Mouse (Mus musculus): ENCODE measurements around the gene E4f1. TPM values are rescaled to one million over a fixed set of nuclear protein-coding genes. Genes with fewer than 3 reads are reported as not detected.
A peak's percentile ranks its signal among the peaks of the same experiment; 100 is the strongest.
"Not testable (repeated sequence)": the region's sequence is repeated elsewhere in the genome, so short reads cannot be mapped to it uniquely, and the experiment has no call there.

The E4f1 gene
- polyA plus RNA-seq, 1 experiment from 2014 or later, result 44.4 TPM

GRCm38 (mm10) chr17:24426471-24427169, 43.5 kb downstream of the E4f1 start, which contains the start of gene Eci1:
Gene Eci1 (plus strand): TSS chr17:24426641.
- Histone ChIP-seq H3K36me3 (peaks cover 40% of the 10 kb centered on the region), H3K9ac (peak within 1 kb of the TSS; percentile 89), H3K27me3 (no peaks in the 10 kb centered on the region), H3K9me3 (no peaks in the 10 kb centered on the region), H3K27ac (peak within 1 kb of the TSS; percentile 97), H3K4me2 (peak within 1 kb of the TSS; percentile 73), H3K4me3 (peak within 1 kb of the TSS; percentile 72), H3K4me1 (peaks cover 11% of the 10 kb centered on the region)
- under 1% methylated on average over 48 of the region's 48 CpGs for WGBS
- peak; percentile 88 for ATAC-seq (ENCODE audit: insufficient number of reproducible peaks, insufficient read depth, low FRiP score, low TSS enrichment, low read depth)

DNA sequence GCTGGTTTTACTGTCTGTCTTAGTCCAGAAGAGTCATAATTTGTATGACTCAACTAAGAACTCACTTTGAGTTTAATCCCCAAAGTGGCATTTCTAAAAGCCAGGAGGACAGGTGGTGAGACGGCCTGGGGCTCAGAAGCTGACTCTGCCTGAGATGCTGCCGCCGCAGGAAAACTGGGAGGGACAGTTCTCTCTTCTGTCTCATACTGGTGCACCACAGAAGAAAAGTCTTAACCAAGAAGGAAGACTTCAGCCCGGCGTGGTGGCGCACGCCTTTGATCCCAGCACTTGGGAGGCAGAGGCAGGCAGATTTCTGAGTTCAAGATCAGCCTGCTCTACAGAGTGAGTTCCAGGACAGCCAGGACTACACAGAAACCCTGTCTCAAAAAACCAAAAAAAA, 44.2 kb downstream of the E4f1 start:
- Histone ChIP-seq H3K4me3 (peak overlapping the region; percentile 72), H3K4me1 (peaks cover 11% of the 10 kb centered on the region), H3K36me3 (peaks cover 47% of the 10 kb centered on the region), H3K9me3 (no peaks in the 10 kb centered on the region), H3K4me2 (peak overlapping the region; percentile 73), H3K27ac (peak overlapping the region; percentile 97; the same call in 1 of the 2 replicates), H3K9ac (peak overlapping the region; percentile 89; the same call in 1 of the 2 replicates), H3K27me3 (no peaks in the 10 kb centered on the region)
- whole genome bisulfite sequencing, result 84% methylated on average over 7 of the region's 7 CpGs
- no peak for ATAC-seq (ENCODE audit: insufficient number of reproducible peaks, insufficient read depth, low FRiP score, low TSS enrichment, low read depth)

DNA sequence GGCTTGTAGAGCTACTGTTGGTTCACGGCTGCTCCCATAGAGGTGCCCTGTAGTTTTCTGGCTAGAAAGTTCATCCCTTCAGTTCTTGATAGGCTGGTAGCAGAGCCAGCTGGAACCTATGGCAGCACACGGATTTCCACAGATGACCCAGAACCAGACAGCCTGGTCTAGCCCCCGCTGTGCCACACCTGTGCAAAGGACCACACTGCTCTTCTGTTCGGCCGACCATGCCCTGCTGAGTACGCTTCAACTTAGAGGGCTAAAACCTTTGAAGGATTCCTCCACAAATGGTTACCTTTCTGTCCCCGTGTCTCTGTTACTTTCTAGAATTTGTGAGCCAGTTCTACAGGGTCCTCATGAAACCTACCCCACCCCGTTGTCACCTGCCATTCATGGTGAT, 44.8 kb downstream of the E4f1 start:
- H3K36me3 ChIP-seq, result peaks cover 52% of the 10 kb centered on the region

GRCm38 (mm10) chr17:24424489-24424888, 45.6 kb downstream of the E4f1 start:
- no peak overlapping the region for H3K27ac ChIP-seq
- no peak for ATAC-seq (ENCODE audit: insufficient number of reproducible peaks, insufficient read depth, low FRiP score, low TSS enrichment, low read depth)
- 91% methylated on average over 5 of the region's 5 CpGs for WGBS
- H3K27me3 ChIP-seq, result no peaks in the 10 kb centered on the region
- H3K9ac ChIP-seq, result no peak overlapping the region
- H3K9me3 ChIP-seq, result no peaks in the 10 kb centered on the region
- no peak overlapping the region for H3K4me3 ChIP-seq
- H3K4me2 ChIP-seq, result no peak overlapping the region
- H3K36me3 ChIP-seq, result peaks cover 61% of the 10 kb centered on the region
- H3K4me1 ChIP-seq, result peaks cover 11% of the 10 kb centered on the region

More for the DNA sequence above, 44.8 kb downstream of the E4f1 start:
- H3K4me2 ChIP-seq; H3K27ac ChIP-seq; H3K4me3 ChIP-seq; H3K9ac ChIP-seq; ATAC-seq (ENCODE audit: insufficient number of reproducible peaks, insufficient read depth, low FRiP score, low TSS enrichment, low read depth); H3K9me3 ChIP-seq; H3K27me3 ChIP-seq: not testable (repeated sequence)
- H3K4me1 ChIP-seq, result peaks cover 11% of the 10 kb centered on the region
- WGBS, result 91% methylated on average over 6 of the region's 8 CpGs

- WGBS, result 89% methylated on average over 4 of the region's 4 CpGs
- Histone ChIP-seq H3K27me3 (no peaks in the 10 kb centered on the region), H3K9me3 (no peaks in the 10 kb centered on the region), H3K4me3 (no peak overlapping the region), H3K27ac (no peak overlapping the region), H3K9ac (no peak overlapping the region), H3K36me3 (peaks cover 75% of the 10 kb centered on the region), H3K4me1 (peaks cover 11% of the 10 kb centered on the region), H3K4me2 (no peak overlapping the region)
- ATAC-seq (ENCODE audit: insufficient number of reproducible peaks, insufficient read depth, low FRiP score, low TSS enrichment, low read depth), result no peak
Observed at GRCm38 (mm10) chr17:24423114-24423513, 47.0 kb downstream of the E4f1 start.

- Histone ChIP-seq H3K9ac (peak overlapping the region; percentile 96), H3K36me3 (peaks cover 50% of the 10 kb centered on the region), H3K27me3 (no peaks in the 10 kb centered on the region), H3K9me3 (no peaks in the 10 kb centered on the region), H3K4me2 (peak overlapping the region; percentile 78), H3K4me3 (peak overlapping the region; percentile 88), H3K4me1 (peaks cover 33% of the 10 kb centered on the region), H3K27ac (no peak overlapping the region)
- WGBS, result 83% methylated on average over 3 of the region's 3 CpGs
- no peak for ATAC-seq (ENCODE audit: insufficient number of reproducible peaks, insufficient read depth, low FRiP score, low TSS enrichment, low read depth)
Observed at GRCm38 (mm10) chr17:24416051-24416652, 54.0 kb downstream of the E4f1 start.

DNA sequence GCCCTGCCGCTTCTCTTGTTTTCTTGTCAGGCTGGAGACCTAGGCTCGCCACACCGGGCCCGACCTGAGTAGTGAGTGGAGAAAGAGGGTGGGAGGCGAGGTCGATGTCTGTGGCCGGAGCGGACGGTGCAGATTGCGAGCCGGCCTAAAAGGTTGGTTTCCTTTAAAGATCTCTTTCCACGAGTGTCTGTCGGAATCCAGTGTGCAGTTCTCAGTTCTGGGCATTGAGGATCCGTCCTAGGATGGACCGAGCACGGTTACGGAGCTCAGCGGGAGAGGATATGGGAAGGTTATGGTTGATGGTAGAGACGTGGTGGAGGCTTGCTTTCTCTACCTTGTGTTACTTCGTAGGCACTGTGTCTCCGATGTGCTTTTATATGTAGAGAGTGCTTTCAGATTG, 55.1 kb downstream of the E4f1 start:
- peaks cover 44% of the 10 kb centered on the region for H3K36me3 ChIP-seq
- peak overlapping the region; percentile 96 for H3K9ac ChIP-seq
- peak; percentile 45 for ATAC-seq (ENCODE audit: insufficient number of reproducible peaks, insufficient read depth, low FRiP score, low TSS enrichment, low read depth)
- WGBS, result under 1% methylated on average over 21 of the region's 21 CpGs
- peak overlapping the region; percentile 88 for H3K4me3 ChIP-seq
- peaks cover 33% of the 10 kb centered on the region for H3K4me1 ChIP-seq
- H3K27me3 ChIP-seq, result no peaks in the 10 kb centered on the region
- peak overlapping the region; percentile 94 for H3K27ac ChIP-seq
- no peaks in the 10 kb centered on the region for H3K9me3 ChIP-seq
- peak overlapping the region; percentile 78 for H3K4me2 ChIP-seq

GRCm38 (mm10) chr17:24414230-24414976, 55.7 kb downstream of the E4f1 start, which contains the start of gene Rnps1:
Gene Rnps1 (plus strand): TSS chr17:24414565.
- under 1% methylated on average over 64 of the region's 64 CpGs for WGBS
- Histone ChIP-seq H3K4me2 (peak within 1 kb of the TSS; percentile 78), H3K9ac (peak within 1 kb of the TSS; percentile 96), H3K4me3 (peak within 1 kb of the TSS; percentile 88), H3K9me3 (no peaks in the 10 kb centered on the region), H3K36me3 (peaks cover 44% of the 10 kb centered on the region), H3K27ac (peak within 1 kb of the TSS; percentile 94), H3K4me1 (peaks cover 33% of the 10 kb centered on the region), H3K27me3 (no peaks in the 10 kb centered on the region)
- ATAC-seq (ENCODE audit: insufficient number of reproducible peaks, insufficient read depth, low FRiP score, low TSS enrichment, low read depth), result peak; percentile 93

- ATAC-seq (ENCODE audit: insufficient number of reproducible peaks, insufficient read depth, low FRiP score, low TSS enrichment, low read depth), result no peak
- Histone ChIP-seq H3K27me3 (no peaks in the 10 kb centered on the region), H3K27ac (peak overlapping the region; percentile 94), H3K9ac (peak overlapping the region; percentile 76), H3K4me2 (peak overlapping the region; percentile 78), H3K36me3 (peaks cover 44% of the 10 kb centered on the region), H3K9me3 (no peaks in the 10 kb centered on the region), H3K4me1 (peaks cover 33% of the 10 kb centered on the region), H3K4me3 (peak overlapping the region; percentile 88)
- 33% methylated on average over 22 of the region's 22 CpGs for WGBS
Observed at GRCm38 (mm10) chr17:24413557-24414211, 56.4 kb downstream of the E4f1 start.

DNA sequence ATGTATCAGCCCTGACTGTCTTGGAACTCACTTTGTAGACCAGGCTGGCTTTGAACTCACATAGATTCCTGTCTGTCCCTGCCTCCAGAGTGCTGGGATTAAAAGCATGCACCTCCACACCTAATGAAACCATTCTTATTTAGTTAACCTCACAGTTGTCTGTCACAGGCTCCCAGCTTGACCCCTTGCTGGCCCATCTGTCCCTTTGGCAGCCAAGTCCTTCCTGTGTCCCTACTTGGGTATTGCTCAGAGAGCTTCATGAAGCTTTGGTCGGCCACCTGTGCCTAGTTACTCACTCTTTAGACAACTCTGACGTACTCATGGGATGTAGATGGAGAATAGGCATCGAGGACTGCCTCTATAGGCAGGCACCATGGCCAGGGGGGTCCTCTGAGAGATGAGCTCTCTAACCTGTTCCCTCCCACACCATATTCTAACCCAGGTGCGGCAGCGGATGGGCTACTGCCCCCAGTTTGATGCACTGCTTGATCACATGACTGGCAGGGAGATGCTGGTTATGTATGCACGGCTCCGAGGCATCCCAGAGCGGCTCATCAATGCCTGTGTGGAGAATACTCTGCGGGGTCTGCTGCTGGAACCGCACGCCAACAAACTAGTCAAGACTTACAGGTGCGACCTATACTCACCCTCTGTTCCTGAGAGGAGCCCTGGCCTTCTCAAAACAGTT, 62.9 kb downstream of the E4f1 start:
- H3K27ac ChIP-seq, result no peak overlapping the region
- peaks cover 44% of the 10 kb centered on the region for H3K36me3 ChIP-seq
- WGBS, result 89% methylated on average over 12 of the region's 12 CpGs
- H3K4me2 ChIP-seq, result no peak overlapping the region
- H3K4me1 ChIP-seq, result no peaks in the 10 kb centered on the region
- no peaks in the 10 kb centered on the region for H3K9me3 ChIP-seq
- H3K4me3 ChIP-seq, result no peak overlapping the region
- H3K27me3 ChIP-seq, result no peaks in the 10 kb centered on the region
- no peak for ATAC-seq (ENCODE audit: insufficient number of reproducible peaks, insufficient read depth, low FRiP score, low TSS enrichment, low read depth)
- H3K9ac ChIP-seq, result 0 out of 2 replicates have a peak overlapping the region, but pooled peaks have one; percentile 6

- WGBS, result 63% methylated on average over 3 of the region's 3 CpGs
- H3K9me3 ChIP-seq, result no peaks in the 10 kb centered on the region
- H3K4me3 ChIP-seq, result no peak overlapping the region
- no peak overlapping the region for H3K9ac ChIP-seq
- no peak overlapping the region for H3K4me2 ChIP-seq
- H3K27ac ChIP-seq, result no peak overlapping the region
- peaks cover 11% of the 10 kb centered on the region for H3K36me3 ChIP-seq
- no peak for ATAC-seq (ENCODE audit: insufficient number of reproducible peaks, insufficient read depth, low FRiP score, low TSS enrichment, low read depth)
- no peaks in the 10 kb centered on the region for H3K27me3 ChIP-seq
- H3K4me1 ChIP-seq, result no peaks in the 10 kb centered on the region
Observed at GRCm38 (mm10) chr17:24402371-24402770, 67.7 kb downstream of the E4f1 start.
